Mouse (Mus musculus) gastrocnemius, postnatal 36 days (tissue): ENCODE measurements at regions not wholly inside any gene's neighbourhood (a gene's known extent, or its start where the extent isn't known, plus 50 kb on each side); places are given as distances from the start of the nearest gene placed in this dataset.

Source experiments
- DNase-seq, 2 experiments: peaks; one replicate each; pipeline ENCODE4 v3.0.0; 2022
- intact Hi-C: fragments of 180-260 bp; cut with DNase I; formaldehyde crosslinking; loops from one replicate; pipeline ENCODE4 v1.15.1; 2025

DNA sequence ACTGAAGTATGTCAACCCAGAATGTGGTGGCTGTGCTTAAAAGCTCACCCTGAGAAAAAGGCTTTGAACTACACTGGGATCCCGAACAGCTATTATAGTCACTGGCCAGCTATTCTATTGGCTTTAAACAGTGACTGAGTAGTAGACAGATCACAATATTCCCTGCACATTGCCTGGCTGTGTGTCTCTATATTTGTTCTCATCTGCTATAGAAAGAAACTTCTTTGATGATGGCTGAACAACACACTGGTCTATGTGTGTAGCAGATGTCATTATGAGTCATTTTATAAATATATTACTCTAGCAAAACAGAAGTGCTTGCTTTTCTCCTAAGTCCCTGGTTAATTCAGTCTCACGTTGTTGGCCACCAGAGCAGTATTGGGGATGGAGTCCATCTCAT is 152.1 kb upstream of the Slco6d1 start:
- DNase-seq: no peak
- intact Hi-C loops: no loop called here

DNA sequence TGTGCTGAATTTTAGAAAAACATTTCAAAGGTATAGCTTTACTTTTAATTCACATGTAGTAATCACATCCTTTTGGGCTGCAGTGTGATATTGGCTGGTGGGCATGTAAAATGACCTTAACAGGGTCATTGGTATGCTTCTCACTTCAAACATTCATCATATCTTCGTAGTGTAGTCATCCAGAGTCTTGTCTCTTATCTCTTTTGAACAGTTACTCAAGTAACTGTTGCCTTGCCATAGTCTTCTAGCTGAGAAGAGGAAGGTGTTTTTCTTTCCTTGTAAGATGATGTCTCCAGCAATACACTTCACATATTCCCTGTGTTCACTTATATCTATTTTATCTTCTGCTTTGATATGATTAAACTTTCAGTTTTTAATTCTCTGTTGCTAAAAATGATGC is 150.7 kb upstream of the Slco6d1 start:
- intact Hi-C loops: no loop called here
- DNase-seq: no peak

DNA sequence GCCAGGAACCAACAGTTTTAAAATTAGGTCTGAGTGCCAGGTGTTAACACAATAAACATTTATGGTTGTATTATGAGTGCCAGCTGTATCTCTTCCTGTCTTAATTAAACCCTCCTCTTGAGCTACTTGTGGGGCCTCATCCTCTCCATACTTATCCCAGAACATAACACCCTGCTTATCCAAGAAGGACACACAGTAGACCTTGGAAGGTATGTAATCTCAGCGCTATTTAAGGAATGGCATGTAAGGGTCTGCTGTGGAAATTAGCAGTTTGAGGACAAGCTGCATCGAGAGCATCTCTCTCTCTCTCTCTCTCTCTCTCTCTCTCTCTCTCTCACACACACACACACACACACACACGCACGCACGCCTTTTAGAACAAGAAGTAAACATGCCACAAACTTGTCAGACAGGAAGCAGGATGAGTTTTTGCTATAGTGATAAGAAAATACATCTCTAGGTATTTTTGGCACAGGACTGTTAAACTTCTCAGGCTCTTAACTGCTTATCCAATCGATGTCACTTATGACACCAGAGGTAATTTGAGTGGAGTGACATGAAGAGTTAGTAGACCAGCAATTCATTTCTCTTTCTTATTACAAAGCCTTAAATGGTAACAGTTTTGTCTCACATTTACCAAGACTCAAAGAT is 146.8 kb upstream of the Slco6d1 start:
- no peak for DNase-seq
- intact Hi-C loops: no loop called here

DNA sequence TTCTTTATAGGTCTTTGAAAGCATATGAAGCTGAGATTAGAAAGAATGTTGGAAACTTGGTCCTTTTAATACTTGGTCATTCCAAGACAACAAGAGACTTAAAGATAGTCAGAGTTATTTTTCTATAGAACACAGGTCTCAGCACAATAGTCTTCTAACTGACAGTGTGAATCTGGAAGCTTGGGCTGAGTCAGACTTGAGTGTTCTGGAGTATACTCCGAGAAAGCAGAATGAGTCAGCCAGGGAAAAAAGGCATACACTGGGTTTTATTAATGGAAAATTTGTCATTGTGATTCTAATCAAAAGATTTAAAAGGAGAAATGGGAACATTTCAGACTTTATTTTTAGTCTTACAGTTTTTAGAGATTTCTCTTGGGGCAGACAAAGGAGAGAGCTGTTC is 145.4 kb upstream of the Slco6d1 start:
- intact Hi-C loops: no loop called here

DNA sequence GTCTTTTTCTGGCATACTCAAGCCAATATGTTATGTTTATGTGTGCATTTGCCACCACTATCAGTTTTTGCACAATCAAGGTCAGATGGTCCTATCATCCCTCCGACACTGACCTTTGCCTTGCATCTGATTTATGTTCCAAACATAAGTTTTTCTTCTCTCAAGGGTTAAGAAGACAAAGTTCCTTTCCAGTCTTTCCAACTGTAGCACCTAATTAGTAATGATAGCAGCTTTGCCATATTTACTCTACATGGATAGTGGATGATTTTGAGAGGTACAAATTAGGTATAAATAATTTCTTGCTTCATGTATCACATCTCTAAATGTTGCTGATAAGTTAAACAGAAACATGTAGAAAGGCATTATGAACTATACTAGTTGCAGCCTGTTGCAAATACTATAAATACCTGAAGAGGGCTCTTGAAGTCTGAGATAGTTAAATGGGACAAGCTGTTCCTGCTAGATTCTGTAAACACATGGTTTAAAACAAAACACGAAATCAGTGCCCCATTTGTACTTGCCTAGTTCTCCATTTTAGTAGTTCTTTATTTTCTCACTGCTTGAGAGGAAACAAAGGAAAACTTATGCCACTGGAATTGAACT is 141.4 kb upstream of the Slco6d1 start:
- DNase-seq: no peak
- intact Hi-C loops: no loop called here

More for the DNA sequence above, 145.4 kb upstream of the Slco6d1 start:
- no peak for DNase-seq

GRCm38 (mm10) chr1:98280263-98281052 is 140.5 kb upstream of the Slco6d1 start:
- intact Hi-C loops: no loop called here
- no peak for DNase-seq

DNA sequence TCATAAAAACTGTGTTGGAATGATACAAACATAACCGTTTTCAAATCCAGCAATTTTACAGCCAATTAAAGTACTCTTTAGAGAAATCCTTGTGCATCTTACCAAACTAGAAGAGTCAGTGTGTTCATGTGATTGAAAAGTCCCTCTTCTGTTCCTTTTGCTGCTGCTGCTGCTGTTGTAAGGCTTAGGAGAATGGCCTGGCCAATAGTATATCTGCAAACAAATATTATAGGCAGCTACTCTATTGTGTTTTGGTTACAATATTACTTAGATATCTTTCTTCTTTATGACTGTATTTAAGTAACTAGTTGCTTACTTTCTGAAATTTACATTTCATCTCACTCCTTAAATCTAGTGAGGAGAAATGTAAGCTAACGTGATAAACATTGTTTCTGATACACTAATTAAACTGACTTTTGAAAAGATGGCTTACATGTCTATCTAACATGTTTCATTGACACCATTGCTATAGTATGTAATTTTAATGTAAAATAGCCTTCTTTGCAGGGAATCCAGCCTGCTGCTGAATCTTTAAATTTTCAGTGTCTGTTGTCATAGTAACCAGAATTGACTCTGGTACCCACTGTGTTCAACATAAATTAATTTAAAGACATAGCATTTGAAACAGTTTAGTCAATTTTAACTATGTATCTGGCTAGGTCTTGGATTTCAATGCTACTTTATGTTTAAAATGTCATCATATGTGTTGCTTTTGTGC is 139.7 kb upstream of the Slco6d1 start:
- DNase-seq: no peak
- intact Hi-C loops: no loop called here

- intact Hi-C loops: no loop called here
- DNase-seq: no peak
Observed at GRCm38 (mm10) chr1:98281771-98282149, 139.2 kb upstream of the Slco6d1 start.

GRCm38 (mm10) chr1:98303166-98303565 is 117.8 kb upstream of the Slco6d1 start:
- intact Hi-C loops: no loop called here
- DNase-seq: no peak

- no peak for DNase-seq
- intact Hi-C loops: no loop called here
Observed at GRCm38 (mm10) chr1:98306363-98306762, 114.6 kb upstream of the Slco6d1 start.

DNA sequence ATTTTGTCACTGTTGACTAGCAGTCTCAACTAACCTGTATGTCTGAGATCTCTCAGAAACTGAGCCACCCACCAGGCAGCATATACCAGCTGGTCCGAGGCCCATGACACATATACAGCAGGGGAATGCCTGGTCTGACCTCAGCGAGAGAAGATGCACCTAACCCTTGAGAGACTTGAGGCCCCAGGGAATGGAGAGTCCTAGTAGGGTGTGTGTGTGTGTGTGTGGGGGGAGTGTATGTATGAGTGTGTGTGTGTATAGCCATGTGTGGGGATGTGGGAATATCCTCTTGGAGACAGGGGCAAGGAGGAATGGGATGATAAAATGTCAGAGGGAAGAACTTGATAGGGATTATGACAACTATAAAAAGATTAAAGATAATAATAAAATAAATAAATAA is 113.4 kb upstream of the Slco6d1 start:
- DNase-seq: no peak
- intact Hi-C loops: no loop called here

DNA sequence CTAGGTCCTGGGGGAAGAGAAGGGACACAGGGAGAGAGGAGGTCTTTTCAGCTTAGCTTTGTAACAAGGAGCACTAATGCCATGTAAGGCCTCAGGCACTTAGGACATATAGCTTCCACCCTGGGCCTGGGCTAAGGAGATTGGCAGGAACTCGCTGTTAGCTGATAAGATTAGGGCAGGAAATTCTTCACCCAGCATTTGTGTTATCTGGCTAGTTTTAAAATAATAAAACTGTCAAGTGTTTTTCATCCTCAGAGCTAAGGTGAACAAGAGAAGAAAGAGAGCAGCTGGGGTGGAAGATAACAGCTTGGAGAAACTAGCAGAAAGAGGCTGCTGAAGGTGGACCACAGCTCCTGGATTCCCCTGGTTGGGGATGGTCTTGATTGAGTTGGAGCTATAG is 111.0 kb upstream of the Slco6d1 start:
- no peak for DNase-seq
- intact Hi-C loops: no loop called here

DNA sequence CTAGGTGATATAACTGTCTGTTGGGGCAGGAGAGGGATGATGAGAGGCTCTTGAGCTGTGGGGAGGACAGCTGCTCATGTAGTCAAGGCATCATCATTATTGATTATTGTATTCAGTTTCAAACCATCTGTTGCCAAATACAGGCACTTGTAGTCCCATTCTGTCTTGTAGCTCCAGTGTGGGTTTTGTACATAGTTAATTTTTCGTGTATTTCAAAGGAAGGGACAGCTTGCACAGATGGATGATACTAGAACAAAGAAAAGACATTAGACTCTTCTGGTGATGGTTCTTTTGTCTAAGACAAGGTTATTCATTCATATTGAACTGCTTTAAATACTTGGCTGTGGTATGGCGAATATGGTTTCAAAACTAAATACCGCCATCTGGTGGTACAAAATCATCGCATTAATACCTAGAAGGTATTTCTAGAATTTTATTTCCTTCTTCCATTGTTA is 70.8 kb upstream of the Slco6d1 start:
- no peak for DNase-seq

GRCm38 (mm10) chr1:98350725-98351124 is 70.2 kb upstream of the Slco6d1 start:
- intact Hi-C loops: loop anchor here (5.0 kb wide), 1 partner anchor 543 kb away; no protein-coding TSS in a partner anchor
- no peak for DNase-seq

More for the DNA sequence above, 70.8 kb upstream of the Slco6d1 start:
- intact Hi-C loops: loop anchor here (5.0 kb wide), 1 partner anchor 543 kb away; no protein-coding TSS in a partner anchor

- DNase-seq: no peak
- intact Hi-C loops: loop anchor here (5.0 kb wide), 1 partner anchor 544 kb away; no protein-coding TSS in a partner anchor
Observed at GRCm38 (mm10) chr1:98351530-98351929, 69.4 kb upstream of the Slco6d1 start.
